Mouse (Mus musculus) ES-Bruce4 (cell line): Measurements from ENCODE around the gene Otoa.

Experiments
- CTCF ChIP-seq: IDR thresholded peaks from one replicate; pipeline ENCODE4 v1.8.1; 2011; ENCODE audit warnings: low read depth, low read length
- EP300 ChIP-seq: IDR thresholded peaks from 2 replicates; pipeline ENCODE4 v1.6.1; 2011; ENCODE audit warnings: low read depth, low read length; ENCODE audit not compliant: insufficient read depth
- POLR2A ChIP-seq: IDR thresholded peaks from one replicate; pipeline ENCODE4 v1.8.1; 2011; ENCODE audit warnings: low read length; ENCODE audit not compliant: insufficient read depth

- no peak for TF ChIP-seq CTCF
- TF ChIP-seq POLR2A, result no peak
- no peak for TF ChIP-seq EP300
Measured at GRCm38 (mm10) chr7:121141274-121141673, 59.8 kb downstream of the Otoa start.
